Mouse (Mus musculus) liver, embryonic 14.5 days (tissue): ENCODE results near the gene Trp53bp2.

Source experiments
- CTCF ChIP-seq: IDR thresholded peaks from 2 replicates; pipeline ENCODE4 v1.5.1; 2016; ENCODE audit warnings: antibody characterized with exemption, low read depth, control low read depth
- EP300 ChIP-seq: IDR thresholded peaks from 2 replicates; pipeline ENCODE4 v1.6.1; 2016; ENCODE audit warnings: antibody characterized with exemption, low read depth

- TF ChIP-seq CTCF = no peak
- TF ChIP-seq EP300 = no peak
These were observed 33.0 kb downstream of the Trp53bp2 start for GRCm38 (mm10) chr1:182441791-182442473.
